Mouse (Mus musculus) hindbrain, embryonic 16.5 days (tissue): ENCODE data around the gene Lrrc31. TPM values are rescaled to one million over a fixed set of nuclear protein-coding genes. Genes with fewer than 3 reads are reported as not detected.

ENCODE experiments used
- ATAC-seq: fragments of 200-750 bp; cut with Nextera tagmentation; 2 replicates; pipeline ENCODE4 v1.8.0; 2017; ENCODE audit warnings: moderate TSS enrichment, moderate library complexity
- H3K27ac ChIP-seq: fragments of 300-500 bp; sonication (generic); 2 replicates; pipeline ENCODE4 v1.5.1; 2014; ENCODE audit warnings: low read depth, mild to moderate bottlenecking, control low read depth, low read length, moderate library complexity
- H3K27me3 ChIP-seq: fragments of 300-500 bp; sonication (generic); replicated peaks from 2 replicates; pipeline ENCODE4 v1.6.1; 2014; ENCODE audit warnings: low read length; ENCODE audit not compliant: control insufficient read depth, insufficient read depth
- H3K36me3 ChIP-seq: fragments of 300-500 bp; sonication (generic); 2 replicates; pipeline ENCODE4 v1.6.1; 2014; ENCODE audit warnings: mild to moderate bottlenecking, low read length, moderate library complexity, mixed read lengths; ENCODE audit not compliant: control insufficient read depth, insufficient read depth
- H3K4me1 ChIP-seq: fragments of 300-500 bp; sonication (generic); 2 replicates; pipeline ENCODE4 v1.6.1; 2014; ENCODE audit warnings: low read depth, low read length; ENCODE audit not compliant: control insufficient read depth, insufficient read depth
- H3K4me2 ChIP-seq: fragments of 300-500 bp; sonication (generic); 2 replicates; pipeline ENCODE4 v1.6.1; 2014; ENCODE audit warnings: mild to moderate bottlenecking, low read length, control low read depth, moderate library complexity
- H3K4me3 ChIP-seq: fragments of 300-500 bp; sonication (generic); 2 replicates; pipeline ENCODE4 v1.5.1; 2014; ENCODE audit warnings: mild to moderate bottlenecking, low read length, control low read depth, moderate library complexity
- H3K9ac ChIP-seq: fragments of 300-500 bp; sonication (generic); 2 replicates; pipeline ENCODE4 v1.6.1; 2014; ENCODE audit warnings: low read depth, mild to moderate bottlenecking, control low read depth, low read length, moderate library complexity
- H3K9me3 ChIP-seq: fragments of 300-500 bp; sonication (generic); 2 replicates; pipeline ENCODE4 v1.6.1; 2014; ENCODE audit warnings: mild to moderate bottlenecking, low read length, moderate library complexity; ENCODE audit not compliant: control insufficient read depth
- WGBS: fragments of 180-500 bp; shearing (Covaris S2); extraction: QIAGEN DNeasy Blood & Tissue Kit; methylation state at CpG from one replicate; pipeline ENCODE4 v1.1.7; 2014; 5-methylcytosine and 5-hydroxymethylcytosine counted together
- polyA plus RNA-seq: library from polyadenylated mRNA; unstranded; fragments of >200 nt; fragmentation: Nextera tagmentation; extraction: Ambion mirVana; gene quantifications from 2 replicates; pipeline ENCODE4 v1.2.1, GENCODE M21; 2015

Gene Lrrc31
- polyA plus RNA-seq, 1 experiment from 2014 or later: 0.09 TPM

GRCm38 (mm10) chr3:30650062-30650841, 49.4 kb downstream of the Lrrc31 start:
- H3K4me1 ChIP-seq: peaks cover 10% of the 10 kb centered on the region
- peak overlapping the region; percentile 96 for H3K4me2 ChIP-seq
- under 1% methylated on average over 41 of the region's 41 CpGs for WGBS
- peak overlapping the region; percentile 55 for H3K9ac ChIP-seq
- peak; percentile 88 for ATAC-seq
- H3K9me3 ChIP-seq: no peaks in the 10 kb centered on the region
- no peaks in the 10 kb centered on the region for H3K36me3 ChIP-seq
- H3K27me3 ChIP-seq: peaks cover 7% of the 10 kb centered on the region
- peak overlapping the region; percentile 50 for H3K4me3 ChIP-seq
- no peak overlapping the region for H3K27ac ChIP-seq

GRCm38 (mm10) chr3:30648466-30648865, 51.2 kb downstream of the Lrrc31 start:
- 93% methylated on average over 2 of the region's 2 CpGs for WGBS
- H3K9me3 ChIP-seq: no peaks in the 10 kb centered on the region
- H3K4me2 ChIP-seq: no peak overlapping the region
- ATAC-seq: no peak
- no peak overlapping the region for H3K27ac ChIP-seq
- H3K9ac ChIP-seq: no peak overlapping the region
- H3K4me1 ChIP-seq: peaks cover 10% of the 10 kb centered on the region
- H3K36me3 ChIP-seq: no peaks in the 10 kb centered on the region
- H3K4me3 ChIP-seq: no peak overlapping the region
- H3K27me3 ChIP-seq: peaks cover 7% of the 10 kb centered on the region

GRCm38 (mm10) chr3:30647440-30648090, 52.1 kb downstream of the Lrrc31 start, which contains the start of gene Lrrc34:
TSS of gene Lrrc34 (minus strand) at chr3:30647869.
- Histone ChIP-seq H3K4me2 (peak within 1 kb of the TSS; percentile 58), H3K4me3 (peak within 1 kb of the TSS; percentile 36), H3K36me3 (no peaks in the 10 kb centered on the region), H3K9ac (peak within 1 kb of the TSS; percentile 46), H3K27me3 (peaks cover 7% of the 10 kb centered on the region), H3K9me3 (no peaks in the 10 kb centered on the region), H3K4me1 (peaks cover 10% of the 10 kb centered on the region), H3K27ac (no peak within 1 kb of the TSS)
- peak; percentile 90 for ATAC-seq
- 3% methylated on average over 25 of the region's 25 CpGs for WGBS

- Histone ChIP-seq H3K9me3 (no peaks in the 10 kb centered on the region), H3K4me3 (no peak overlapping the region), H3K27ac (no peak overlapping the region), H3K4me1 (peaks cover 10% of the 10 kb centered on the region), H3K4me2 (no peak overlapping the region), H3K27me3 (peaks cover 6% of the 10 kb centered on the region), H3K9ac (no peak overlapping the region), H3K36me3 (no peaks in the 10 kb centered on the region)
- 55% methylated on average over 8 of the region's 8 CpGs for WGBS
- no peak for ATAC-seq
Observed at GRCm38 (mm10) chr3:30646761-30647160, 52.9 kb downstream of the Lrrc31 start.

- H3K4me3 ChIP-seq: no peak within 1 kb of the TSS
- H3K4me1 ChIP-seq: no peaks in the 10 kb centered on the region; the same call in 1 of the 2 replicates
- H3K4me2 ChIP-seq: no peak within 1 kb of the TSS
- no peak for ATAC-seq
- no peak within 1 kb of the TSS for H3K9ac ChIP-seq
- no peak within 1 kb of the TSS for H3K27ac ChIP-seq
- no peaks in the 10 kb centered on the region for H3K9me3 ChIP-seq
- H3K36me3 ChIP-seq: no peaks in the 10 kb centered on the region
- 67% methylated on average over 2 of the region's 2 CpGs for WGBS
- peaks cover 3% of the 10 kb centered on the region for H3K27me3 ChIP-seq
Observed at GRCm38 (mm10) chr3:30644207-30644606, 55.4 kb downstream of the Lrrc31 start, which contains the start of gene Lrriq4. TSS of gene Lrriq4 (plus strand) at chr3:30644507.

- no peaks in the 10 kb centered on the region for H3K27me3 ChIP-seq
- no peaks in the 10 kb centered on the region for H3K4me1 ChIP-seq
- H3K4me3 ChIP-seq: no peak overlapping the region
- H3K9me3 ChIP-seq: no peaks in the 10 kb centered on the region
- 82% methylated on average over 4 of the region's 4 CpGs for WGBS
- H3K9ac ChIP-seq: no peak overlapping the region
- H3K36me3 ChIP-seq: no peaks in the 10 kb centered on the region
- ATAC-seq: no peak
- H3K4me2 ChIP-seq: no peak overlapping the region
- no peak overlapping the region for H3K27ac ChIP-seq
Observed at GRCm38 (mm10) chr3:30635629-30636028, 64.0 kb downstream of the Lrrc31 start.

GRCm38 (mm10) chr3:30633681-30634080, 66.0 kb downstream of the Lrrc31 start:
- ATAC-seq: no peak
- Histone ChIP-seq H3K4me3 (no peak overlapping the region), H3K4me2 (no peak overlapping the region), H3K9me3 (no peaks in the 10 kb centered on the region), H3K4me1 (no peaks in the 10 kb centered on the region), H3K36me3 (no peaks in the 10 kb centered on the region), H3K27me3 (no peaks in the 10 kb centered on the region), H3K27ac (no peak overlapping the region), H3K9ac (no peak overlapping the region)
- WGBS: 66% methylated on average over 3 of the region's 3 CpGs

Other genes with a start within 250 kb of the Lrrc31 start
- 7.0 and 7.9 TPM in 2 replicates for gene Mecom, start 151.8 kb downstream of the Lrrc31 start, polyA plus RNA-seq
- 0.90 and 0.98 TPM in 2 replicates for gene Actrt3, start 99.9 kb downstream of the Lrrc31 start, polyA plus RNA-seq
- gene Mynn, start 97.8 kb downstream of the Lrrc31 start, polyA plus RNA-seq: 25.5 and 31.0 TPM in 2 replicates
- 0.09 TPM in 1 of 2 replicates, not detected in the other for gene Lrriq4, start 55.3 kb downstream of the Lrrc31 start, polyA plus RNA-seq
- gene Lrrc34, start 52.0 kb downstream of the Lrrc31 start, polyA plus RNA-seq: 1.6 and 2.5 TPM in 2 replicates
- 0.05 and 0.06 TPM in 2 replicates for gene Samd7, start 46.5 kb upstream of the Lrrc31 start, polyA plus RNA-seq
- gene Sec62, start 93.0 kb upstream of the Lrrc31 start, polyA plus RNA-seq: 69.4 and 74.3 TPM in 2 replicates
- 1.7 and 1.9 TPM in 2 replicates for gene Gpr160, start 156.1 kb upstream of the Lrrc31 start, polyA plus RNA-seq